Mouse (Mus musculus) heart, postnatal 0 days (tissue): Measurements from ENCODE around the gene Gm5485.

Experiments
- CTCF ChIP-seq: IDR thresholded peaks from 2 replicates; pipeline ENCODE4 v1.5.1; 2016; ENCODE audit warnings: antibody characterized with exemption, control low read depth, low read depth
- EP300 ChIP-seq: IDR thresholded peaks from 2 replicates; pipeline ENCODE4 v1.6.1; 2016; ENCODE audit warnings: antibody characterized with exemption, low read depth

GRCm38 (mm10) chr16:48404009-48404408 is 8.2 kb downstream of the Gm5485 start:
- TF ChIP-seq CTCF (no peak), EP300 (no peak)
